Mouse (Mus musculus): Measurements from ENCODE around the gene Serf2. TPM values are rescaled to one million over a fixed set of nuclear protein-coding genes. Genes with fewer than 3 reads are reported as not detected.
"Not testable (repeated sequence)": the region's sequence is repeated elsewhere in the genome, so short reads cannot be mapped to it uniquely, and the experiment has no call there.

Gene Serf2
- polyA plus RNA-seq, 2 experiments, result 459 to 635 TPM

DNA sequence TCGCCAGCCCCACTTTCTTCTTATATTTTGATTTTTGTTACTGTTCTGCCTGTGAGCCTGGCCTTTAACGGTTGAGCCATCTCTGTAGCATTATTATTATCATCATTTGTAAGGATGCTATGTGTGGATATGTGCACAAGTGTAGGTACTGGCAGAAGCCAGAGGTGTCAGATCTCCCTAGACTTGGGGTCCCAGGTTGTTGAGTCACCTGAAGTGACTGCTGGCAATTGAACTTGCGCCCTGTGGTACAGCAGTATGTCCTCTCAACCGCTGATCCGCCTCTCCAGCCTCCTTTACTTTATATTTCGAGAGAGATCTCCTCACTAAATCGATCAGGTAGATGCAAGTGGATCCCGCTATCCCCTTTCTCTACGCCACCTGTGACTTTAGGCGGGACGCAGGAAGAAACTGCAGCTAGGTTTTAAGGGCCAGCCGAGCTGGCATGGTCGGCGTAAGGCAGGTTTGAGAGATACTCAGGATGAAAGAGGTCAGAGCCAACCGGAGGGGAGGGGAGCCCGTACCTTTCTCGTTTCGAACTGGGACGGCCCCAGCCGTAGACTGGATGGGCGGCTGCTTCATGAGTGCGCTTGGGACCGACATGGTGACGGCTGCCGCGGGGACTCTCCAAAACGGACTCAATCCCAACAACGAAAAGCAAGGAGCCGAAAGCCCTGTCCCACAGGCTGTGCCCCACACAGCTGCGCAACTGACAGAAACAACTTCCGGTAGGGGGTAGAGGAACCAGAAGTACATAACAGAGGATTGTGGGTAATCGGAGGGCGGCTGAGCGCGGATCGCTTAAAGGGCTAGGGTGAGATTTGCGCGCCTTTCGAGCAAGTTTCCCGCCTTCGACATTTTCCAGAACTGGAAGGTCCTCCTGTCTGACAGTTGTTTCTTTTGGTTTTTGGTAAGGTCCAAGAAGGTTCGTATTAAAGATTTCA is 57.2 kb downstream of the Serf2 start, which contains the start of the genes Mfap1a and Wdr76:
Gene Mfap1a, minus strand, starts transcription at position 724 of the 941 bp plus-strand sequence.
Gene Wdr76, plus strand, starts transcription at position 782 of the 941 bp plus-strand sequence.
- WGBS, result 5% methylated on average over 40 of the region's 42 CpGs
- Histone ChIP-seq H3K4me3 (replicated peaks; ENCODE audit: low read length) (peak within 1 kb of the TSS; percentile 51), H3K4me1 (ENCODE audit: control insufficient read depth, insufficient read depth, low read length) (peaks cover 12% of the 10 kb centered on the region; the same call in 1 of the 2 replicates), H3K4me2 (replicated peaks; ENCODE audit: low read depth, low read length, severe bottlenecking) (peak within 1 kb of the TSS; percentile 50), H3K9ac (ENCODE audit: low read depth, low read length, severe bottlenecking) (peak within 1 kb of the TSS; percentile 64)
- peak; percentile 74; the same call in 1 of the 2 replicates for TF ChIP-seq POLR2A (IDR thresholded peaks at IDR 0.05; ENCODE audit: borderline replicate concordance, extremely low read depth, insufficient read depth, insufficient read length)
- ATAC-seq (ENCODE audit: low FRiP score, low read depth) (peak; percentile 95), DNase-seq (ENCODE audit: low spot score) (peak; percentile 95)
- not testable (repeated sequence) for H3K27me3 ChIP-seq (ENCODE audit: control insufficient read depth, insufficient read depth, low read length); H3K36me3 ChIP-seq (ENCODE audit: control insufficient read depth, insufficient read depth, low read length); H3K27ac ChIP-seq (replicated peaks; ENCODE audit: low read depth, low read length); H3K9me3 ChIP-seq (ENCODE audit: control insufficient read depth, low read length)

DNA sequence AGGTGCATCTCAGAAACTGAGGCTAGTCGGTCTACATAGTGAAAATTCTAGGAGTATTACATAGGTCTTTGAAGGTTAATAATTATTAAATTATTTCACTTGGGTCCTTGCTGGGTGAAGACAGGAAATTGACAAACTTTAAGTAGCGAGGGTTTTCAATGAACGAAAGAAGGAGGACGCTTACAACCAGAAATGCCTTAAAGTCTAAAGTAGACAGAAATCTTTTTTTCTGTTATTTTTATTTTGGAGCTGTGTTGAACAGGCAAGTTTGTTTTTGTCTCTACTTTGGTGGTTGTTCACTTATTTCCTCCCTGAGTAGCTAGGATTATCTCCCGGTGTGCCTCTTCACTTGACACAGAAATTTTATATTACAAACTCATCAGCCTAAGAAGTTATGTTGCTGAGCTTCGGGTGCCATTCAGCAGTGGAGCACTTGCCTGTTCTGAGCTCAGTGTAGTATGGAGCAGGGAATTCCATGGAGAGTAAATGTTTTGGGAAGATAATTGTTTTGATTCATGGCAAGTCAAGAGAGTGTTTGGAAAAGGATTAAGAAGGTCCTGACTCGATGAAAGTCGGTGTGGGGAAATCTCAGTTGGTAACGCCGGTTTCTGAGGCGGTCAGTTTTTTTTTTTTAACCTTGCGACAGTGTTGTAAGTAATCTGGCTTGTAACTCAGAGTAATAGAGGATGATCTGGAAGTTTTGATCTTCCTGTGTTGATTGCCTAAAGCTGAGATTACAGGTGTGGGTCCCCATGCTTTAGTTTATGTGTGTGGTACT is 58.4 kb downstream of the Serf2 start:
- peak overlapping the region; percentile 50 for H3K4me2 ChIP-seq (replicated peaks; ENCODE audit: low read depth, low read length, severe bottlenecking)
- peak overlapping the region; percentile 64 for H3K9ac ChIP-seq (ENCODE audit: low read depth, low read length, severe bottlenecking)
- H3K27me3 ChIP-seq (ENCODE audit: control insufficient read depth, insufficient read depth, low read length), result no peaks in the 10 kb centered on the region
- 24% methylated on average over 12 of the region's 12 CpGs for WGBS
- peaks cover 12% of the 10 kb centered on the region; the same call in 1 of the 2 replicates for H3K4me1 ChIP-seq (ENCODE audit: control insufficient read depth, insufficient read depth, low read length)
- peaks cover 14% of the 10 kb centered on the region for H3K36me3 ChIP-seq (ENCODE audit: control insufficient read depth, insufficient read depth, low read length)
- no peak overlapping the region for H3K27ac ChIP-seq (replicated peaks; ENCODE audit: low read depth, low read length)
- ATAC-seq (ENCODE audit: low FRiP score, low read depth), result no peak
- H3K4me3 ChIP-seq (replicated peaks; ENCODE audit: low read length), result peak overlapping the region; percentile 51
- H3K9me3 ChIP-seq (ENCODE audit: control insufficient read depth, low read length), result no peaks in the 10 kb centered on the region
- DNase-seq (ENCODE audit: low spot score), result no peak
- TF ChIP-seq POLR2A (IDR thresholded peaks at IDR 0.05; ENCODE audit: borderline replicate concordance, extremely low read depth, insufficient read depth, insufficient read length), result no peak

Small RNA genes lying within 50 kb of the gene (microRNA-seq; reads per million reads assigned to microRNA genes)
- not detected for gene Gm22953

Other genes starting within 250 kb of the Serf2 start
- gene Trp53bp1, start 177.8 kb upstream of the Serf2 start, polyA plus RNA-seq (2012; rRNA removed), result 67.7 and 75.6 TPM in 2 replicates
- gene Trp53bp1, start 177.8 kb upstream of the Serf2 start, polyA plus RNA-seq (2014; fragmentation: Nextera tagmentation; extraction: Ambion mirVana), result 51.2 and 67.2 TPM in 2 replicates
- gene Map1a, start 159.6 kb upstream of the Serf2 start, polyA plus RNA-seq (2012; rRNA removed), result 7.1 and 7.6 TPM in 2 replicates
- gene Map1a, start 159.6 kb upstream of the Serf2 start, polyA plus RNA-seq (2014; fragmentation: Nextera tagmentation; extraction: Ambion mirVana), result 7.8 and 9.3 TPM in 2 replicates
- gene Ppip5k1, start 93.8 kb upstream of the Serf2 start, polyA plus RNA-seq (2012; rRNA removed), result 12.4 and 13.0 TPM in 2 replicates
- gene Ppip5k1, start 93.8 kb upstream of the Serf2 start, polyA plus RNA-seq (2014; fragmentation: Nextera tagmentation; extraction: Ambion mirVana), result 7.6 and 10.3 TPM in 2 replicates
- gene Ckmt1, start 91.5 kb upstream of the Serf2 start, polyA plus RNA-seq (2012; rRNA removed), result 5.4 and 7.1 TPM in 2 replicates
- gene Ckmt1, start 91.5 kb upstream of the Serf2 start, polyA plus RNA-seq (2014; fragmentation: Nextera tagmentation; extraction: Ambion mirVana), result 12.0 and 20.1 TPM in 2 replicates
- gene Strc, start 62.0 kb upstream of the Serf2 start, polyA plus RNA-seq (2012; rRNA removed), result 0.01 TPM in 2 replicates
- not detected in 2 replicates for gene Strc, start 62.0 kb upstream of the Serf2 start, polyA plus RNA-seq (2014; fragmentation: Nextera tagmentation; extraction: Ambion mirVana)
- 395 and 416 TPM in 2 replicates for gene Pdia3, start 35.4 kb upstream of the Serf2 start, polyA plus RNA-seq (2012; rRNA removed)
- gene Pdia3, start 35.4 kb upstream of the Serf2 start, polyA plus RNA-seq (2014; fragmentation: Nextera tagmentation; extraction: Ambion mirVana), result 523 and 526 TPM in 2 replicates
- gene Catsper2, start 35.4 kb upstream of the Serf2 start, polyA plus RNA-seq (2012; rRNA removed), result 4.1 and 4.8 TPM in 2 replicates
- gene Catsper2, start 35.4 kb upstream of the Serf2 start, polyA plus RNA-seq (2014; fragmentation: Nextera tagmentation; extraction: Ambion mirVana), result 1.7 and 2.9 TPM in 2 replicates
- 3.0 and 4.8 TPM in 2 replicates for gene Ell3, start 4.9 kb upstream of the Serf2 start, polyA plus RNA-seq (2012; rRNA removed)
- 6.3 and 8.2 TPM in 2 replicates for gene Ell3, start 4.9 kb upstream of the Serf2 start, polyA plus RNA-seq (2014; fragmentation: Nextera tagmentation; extraction: Ambion mirVana)
- gene Hypk, start 4.1 kb downstream of the Serf2 start, polyA plus RNA-seq (2012; rRNA removed), result 35.9 and 45.0 TPM in 2 replicates
- 94.1 and 110 TPM in 2 replicates for gene Hypk, start 4.1 kb downstream of the Serf2 start, polyA plus RNA-seq (2014; fragmentation: Nextera tagmentation; extraction: Ambion mirVana)
- 1.1 and 1.4 TPM in 2 replicates for gene Serinc4, start 7.6 kb downstream of the Serf2 start, polyA plus RNA-seq (2012; rRNA removed)
- 0.18 and 0.70 TPM in 2 replicates for gene Serinc4, start 7.6 kb downstream of the Serf2 start, polyA plus RNA-seq (2014; fragmentation: Nextera tagmentation; extraction: Ambion mirVana)
- 11.6 and 16.8 TPM in 2 replicates for gene Mfap1b, start 24.9 kb downstream of the Serf2 start, polyA plus RNA-seq (2012; rRNA removed)
- 54.1 and 60.2 TPM in 2 replicates for gene Mfap1b, start 24.9 kb downstream of the Serf2 start, polyA plus RNA-seq (2014; fragmentation: Nextera tagmentation; extraction: Ambion mirVana)
- gene Mfap1a, start 57.5 kb downstream of the Serf2 start, polyA plus RNA-seq (2012; rRNA removed), result 9.3 and 14.6 TPM in 2 replicates
- 23.8 and 23.9 TPM in 2 replicates for gene Mfap1a, start 57.5 kb downstream of the Serf2 start, polyA plus RNA-seq (2014; fragmentation: Nextera tagmentation; extraction: Ambion mirVana)
- gene Wdr76, start 57.5 kb downstream of the Serf2 start, polyA plus RNA-seq (2012; rRNA removed), result 12.3 and 12.7 TPM in 2 replicates
- gene Wdr76, start 57.5 kb downstream of the Serf2 start, polyA plus RNA-seq (2014; fragmentation: Nextera tagmentation; extraction: Ambion mirVana), result 6.1 and 6.7 TPM in 2 replicates

Data from limb, embryonic 14.5 days (tissue).